Mouse (Mus musculus) MEL (cell line): ENCODE data around the gene Cyth3. TPM values are rescaled to one million over a fixed set of nuclear protein-coding genes. Genes with fewer than 3 reads are reported as not detected.

ENCODE experiments used
- DNase-seq: peaks from one replicate; pipeline ENCODE4 v3.0.0; 2011; ENCODE audit warnings: low read depth, low spot score
- H3K27ac ChIP-seq: 2 replicates; pipeline ENCODE4 v1.5.1; 2012; ENCODE audit warnings: low read depth, mild to moderate bottlenecking, control low read depth, low read length, moderate library complexity; ENCODE audit not compliant: control insufficient read depth
- H3K27me3 ChIP-seq, 2 experiments: fragments of 150-350 bp in 1 of 2; sonication (generic) in 1 of 2; 2 replicates each; pipeline ENCODE4 v1.6.1; 2012; ENCODE audit warnings: low read length in 2 of 2, mild to moderate bottlenecking in 2 of 2, improper control_type of control experiment in 1 of 2, moderate library complexity in 1 of 2; ENCODE audit not compliant: insufficient read depth in 2 of 2, control insufficient read depth in 1 of 2
- H3K36me3 ChIP-seq, 2 experiments: 2 replicates each; pipeline ENCODE4 v1.6.1; 2012 to 2014; ENCODE audit warnings: low read length in 2 of 2, improper control_type of control experiment in 1 of 2, inconsistent platforms in 1 of 2, mild to moderate bottlenecking in 1 of 2; ENCODE audit not compliant: insufficient read depth in 2 of 2, control insufficient read depth in 1 of 2
- H3K4me1 ChIP-seq, 2 experiments: fragments of 150-350 bp in 1 of 2; sonication (generic) in 1 of 2; 2 replicates each; pipeline ENCODE4 v1.6.1; 2012; ENCODE audit warnings: low read length in 2 of 2, improper control_type of control experiment in 1 of 2, mild to moderate bottlenecking in 1 of 2; ENCODE audit not compliant: insufficient read depth in 2 of 2, control insufficient read depth in 1 of 2
- H3K4me3 ChIP-seq, 2 experiments: fragments of 150-350 bp in 1 of 2; sonication (generic) in 1 of 2; 2 replicates each; pipeline ENCODE4 v1.5.1; 2012; ENCODE audit warnings: low read depth in 2 of 2, low read length in 2 of 2, mild to moderate bottlenecking in 2 of 2, moderate library complexity in 2 of 2, control low read depth in 1 of 2, improper control_type of control experiment in 1 of 2; ENCODE audit not compliant: control insufficient read depth in 1 of 2, insufficient read depth in 1 of 2
- H3K79me2 ChIP-seq: 2 replicates; pipeline ENCODE4 v1.6.1; 2012; ENCODE audit warnings: mild to moderate bottlenecking, low read length, moderate library complexity; ENCODE audit not compliant: control insufficient read depth, poor library complexity, insufficient read depth
- H3K9ac ChIP-seq: 2 replicates; pipeline ENCODE4 v1.6.1; 2012; ENCODE audit warnings: low read depth, mild to moderate bottlenecking, control low read depth, low read length, moderate library complexity; ENCODE audit not compliant: control insufficient read depth, poor library complexity, severe bottlenecking
- H3K9me3 ChIP-seq: fragments of 150-350 bp; sonication (generic); replicated peaks from 2 replicates; pipeline ENCODE4 v1.6.1; 2012; ENCODE audit warnings: mild to moderate bottlenecking, low read length, improper control_type of control experiment, moderate library complexity; ENCODE audit not compliant: insufficient read depth
- BHLHE40 ChIP-seq: IDR thresholded peaks from 2 replicates; pipeline ENCODE4 v1.6.1; 2012; ENCODE audit warnings: low read depth, mild to moderate bottlenecking, inconsistent platforms, low read length, improper control_type of control experiment, borderline replicate concordance
- CHD1 ChIP-seq: IDR thresholded peaks from 2 replicates; pipeline ENCODE4 v1.6.1; 2012; ENCODE audit warnings: low read depth, mild to moderate bottlenecking, inconsistent platforms, low read length, improper control_type of control experiment
- CHD2 ChIP-seq: IDR thresholded peaks from 2 replicates; pipeline ENCODE4 v1.6.1; 2011; ENCODE audit warnings: low read length, improper control_type of control experiment
- CTCF ChIP-seq, 3 experiments: IDR thresholded peaks in 2 of 3; conservative IDR thresholded peaks in 1 of 3; 2 replicates each; pipeline ENCODE4 v1.5.1; 2011 to 2012; ENCODE audit warnings: low read length in 3 of 3, low read depth in 2 of 3, mild to moderate bottlenecking in 2 of 3, improper control_type of control experiment in 1 of 3, inconsistent platforms in 1 of 3, mixed read lengths in 1 of 3, moderate library complexity in 1 of 3; ENCODE audit not compliant: control insufficient read depth in 1 of 3, insufficient read depth in 1 of 3, poor library complexity in 1 of 3, severe bottlenecking in 1 of 3
- E2F4 ChIP-seq: IDR thresholded peaks from 2 replicates; pipeline ENCODE4 v1.6.1; 2011; ENCODE audit warnings: low read depth, low read length, improper control_type of control experiment, borderline replicate concordance
- ETS1 ChIP-seq: IDR thresholded peaks from 2 replicates; pipeline ENCODE4 v1.6.1; 2012; ENCODE audit warnings: low read depth, mild to moderate bottlenecking, inconsistent platforms, low read length, improper control_type of control experiment, moderate library complexity
- GATA1 ChIP-seq: IDR thresholded peaks from 2 replicates; pipeline ENCODE4 v1.6.1; 2011; ENCODE audit warnings: low read depth, low read length, improper control_type of control experiment
- HCFC1 ChIP-seq: IDR thresholded peaks from 2 replicates; pipeline ENCODE4 v1.6.1; 2012; ENCODE audit warnings: low read depth, mild to moderate bottlenecking, inconsistent platforms, low read length, improper control_type of control experiment, moderate library complexity
- JUND ChIP-seq: IDR thresholded peaks from 2 replicates; pipeline ENCODE4 v1.6.1; 2011; ENCODE audit warnings: low read depth, mild to moderate bottlenecking, improper control_type of control experiment, low read length
- KAT2A ChIP-seq: conservative IDR thresholded peaks from 2 replicates; pipeline ENCODE4 v1.6.1; 2012; ENCODE audit warnings: low read depth, low read length, improper control_type of control experiment, inconsistent platforms
- MAX ChIP-seq: IDR thresholded peaks from 2 replicates; pipeline ENCODE4 v1.6.1; 2011; ENCODE audit warnings: low read length, improper control_type of control experiment
- MEF2A ChIP-seq: IDR thresholded peaks from 2 replicates; pipeline ENCODE4 v1.6.1; 2014; ENCODE audit warnings: low read depth, mild to moderate bottlenecking, inconsistent platforms, low read length, improper control_type of control experiment; ENCODE audit not compliant: poor library complexity, insufficient replicate concordance, severe bottlenecking; ENCODE audit errors: extremely low read depth
- MXI1 ChIP-seq: IDR thresholded peaks from 2 replicates; pipeline ENCODE4 v1.6.1; 2011; ENCODE audit warnings: mild to moderate bottlenecking, low read depth, low read length, improper control_type of control experiment
- MYB ChIP-seq: IDR thresholded peaks from 2 replicates; pipeline ENCODE4 v1.6.1; 2011; ENCODE audit warnings: mild to moderate bottlenecking, low read depth, low read length, improper control_type of control experiment
- NELFE ChIP-seq: IDR thresholded peaks from 2 replicates; pipeline ENCODE4 v1.6.1; 2011; ENCODE audit warnings: low read depth, low read length, improper control_type of control experiment
- NRF1 ChIP-seq: IDR thresholded peaks from 2 replicates; pipeline ENCODE4 v1.6.1; 2014; ENCODE audit warnings: low read depth, mild to moderate bottlenecking, inconsistent platforms, low read length, improper control_type of control experiment, moderate library complexity; ENCODE audit not compliant: poor library complexity, insufficient read depth, severe bottlenecking
- POLR2A ChIP-seq, 2 experiments: IDR thresholded peaks; 2 replicates each; pipeline ENCODE4 v1.6.1; 2011 to 2012; ENCODE audit warnings: low read length in 2 of 2, mild to moderate bottlenecking in 2 of 2, control low read depth in 1 of 2, improper control_type of control experiment in 1 of 2, low read depth in 1 of 2, moderate library complexity in 1 of 2; ENCODE audit not compliant: control insufficient read depth in 1 of 2, insufficient read depth in 1 of 2, poor library complexity in 1 of 2
- POLR2AphosphoS2 ChIP-seq: IDR thresholded peaks from 2 replicates; pipeline ENCODE4 v1.6.1; 2011; ENCODE audit warnings: low read length, improper control_type of control experiment
- POLR2AphosphoS5 ChIP-seq: IDR thresholded peaks from 2 replicates; pipeline ENCODE4 v1.6.1; 2012; ENCODE audit warnings: low read depth, borderline replicate concordance, mild to moderate bottlenecking, inconsistent platforms, low read length, moderate library complexity, mixed read lengths
- RAD21 ChIP-seq: IDR thresholded peaks from 2 replicates; pipeline ENCODE4 v1.6.1; 2011; ENCODE audit warnings: mild to moderate bottlenecking, low read depth, low read length, improper control_type of control experiment
- SMC3 ChIP-seq: IDR thresholded peaks from 2 replicates; pipeline ENCODE4 v1.6.1; 2011; ENCODE audit warnings: low read depth, low read length, improper control_type of control experiment
- TBP ChIP-seq: IDR thresholded peaks from 2 replicates; pipeline ENCODE4 v1.8.0; 2011; ENCODE audit warnings: low read depth, low read length, improper control_type of control experiment
- ZC3H11A ChIP-seq: IDR thresholded peaks from 2 replicates; pipeline ENCODE4 v1.6.1; 2012; ENCODE audit warnings: low read depth, mild to moderate bottlenecking, inconsistent platforms, low read length, improper control_type of control experiment
- ZKSCAN1 ChIP-seq: IDR thresholded peaks from 2 replicates; pipeline ENCODE4 v1.6.1; 2012; ENCODE audit warnings: low read depth, mild to moderate bottlenecking, inconsistent platforms, low read length, improper control_type of control experiment, moderate library complexity
- ZMIZ1 ChIP-seq: IDR thresholded peaks from 2 replicates; pipeline ENCODE4 v1.6.1; 2012; ENCODE audit warnings: low read depth, mild to moderate bottlenecking, inconsistent platforms, low read length, improper control_type of control experiment, moderate library complexity
- ZNF384 ChIP-seq: IDR thresholded peaks from 2 replicates; pipeline ENCODE4 v1.6.1; 2012; ENCODE audit warnings: low read depth, mild to moderate bottlenecking, inconsistent platforms, low read length, improper control_type of control experiment
- polyA plus RNA-seq, 2 experiments: library from polyadenylated mRNA; stranded (reverse) in 1 of 2; unstranded in 1 of 2; fragments of >175 nt in 1 of 2; fragments of >200 nt in 1 of 2; gene quantifications; 2 replicates each; pipeline versions ENCODE4 v1.2.1 to v1.2.4; 2012; ENCODE audit warnings: low replicate concordance in 2 of 2, low read depth in 1 of 2; ENCODE audit not compliant: insufficient read length in 2 of 2, insufficient read depth in 1 of 2, missing spikeins in 1 of 2
- total RNA-seq: library from RNA; depleted of rRNA; stranded (reverse); fragments of 300-350 nt; gene quantifications from 2 replicates; pipeline ENCODE4 v1.2.3, GENCODE M21; 2012

The Cyth3 gene
- total and polyA plus RNA-seq, 3 experiments, result 41.1 to 44.9 TPM; not detected in 1

DNA sequence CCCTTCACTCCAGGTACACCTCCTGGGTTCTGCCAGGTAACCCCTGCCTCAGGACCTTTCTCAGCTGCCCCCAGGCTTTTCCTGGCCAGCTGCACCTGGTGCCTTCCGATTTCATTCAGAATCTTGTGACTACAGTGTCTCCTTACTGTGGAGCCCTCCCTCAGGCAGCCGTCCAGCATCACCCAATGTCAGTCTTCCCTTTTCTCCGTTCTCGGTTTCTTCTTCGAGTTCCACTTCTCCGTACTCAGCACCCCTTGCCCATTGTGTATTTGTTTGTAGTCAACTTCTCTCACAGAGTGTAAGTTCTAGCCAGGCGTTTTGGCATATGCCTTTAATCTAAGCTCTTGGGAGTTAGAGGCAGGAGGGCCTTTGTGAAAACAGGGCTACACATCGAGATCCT lies 7.4 kb downstream of the Cyth3 start:
- peaks cover 0 to 34% of the 10 kb centered on the region in 2 experiments; a peak in 2 of 4 replicates for H3K36me3 ChIP-seq
- no peak overlapping the region for H3K27ac ChIP-seq
- H3K9ac ChIP-seq, result no peak overlapping the region

GRCm38 (mm10) chr5:143630214-143630613 lies 8.0 kb downstream of the Cyth3 start:
- DNase-seq, result peak; percentile 49
- no peak overlapping the region for H3K27ac ChIP-seq
- H3K36me3 ChIP-seq, result peaks cover 0 to 30% of the 10 kb centered on the region in 2 experiments; a peak in 2 of 4 replicates
- peaks cover 62% of the 10 kb centered on the region for H3K79me2 ChIP-seq
- no peaks in the 10 kb centered on the region for H3K9me3 ChIP-seq
- H3K4me3 ChIP-seq, result no peak overlapping the region
- peaks cover 26 to 41% of the 10 kb centered on the region in 2 experiments for H3K4me1 ChIP-seq
- no peak for TF ChIP-seq CHD2
- no peak for TF ChIP-seq TBP
- no peak for TF ChIP-seq NRF1
- no peak for TF ChIP-seq MEF2A
- TF ChIP-seq MYB, result no peak
- TF ChIP-seq CHD1, result no peak
- no peak for TF ChIP-seq MAX
- no peak for TF ChIP-seq HCFC1
- peak; percentile 58 to 68 (median 58) for TF ChIP-seq CTCF (IDR thresholded peaks at IDR 0.05 in 2 of 3, conservative IDR thresholded peaks at IDR 0.05 in 1 of 3; ENCODE audit: control insufficient read depth in 1 of 3, insufficient read depth in 1 of 3, low read depth in 2 of 3, low read length in 3 of 3, poor library complexity in 1 of 3, severe bottlenecking in 1 of 3)
- TF ChIP-seq ETS1, result no peak
- no peak for TF ChIP-seq ZNF384
- no peak for TF ChIP-seq KAT2A
- no peak for TF ChIP-seq POLR2AphosphoS5
- TF ChIP-seq GATA1, result no peak
- TF ChIP-seq SMC3, result peak; percentile 41
- no peak for TF ChIP-seq MXI1
- TF ChIP-seq ZC3H11A, result no peak
- TF ChIP-seq E2F4, result no peak
- TF ChIP-seq BHLHE40, result no peak
- TF ChIP-seq ZMIZ1, result no peak
- no peak for TF ChIP-seq JUND
- no peak for TF ChIP-seq POLR2AphosphoS2
- TF ChIP-seq RAD21, result peak; percentile 55
- TF ChIP-seq POLR2A (IDR thresholded peaks at IDR 0.05; ENCODE audit: control insufficient read depth in 1 of 2, insufficient read depth in 1 of 2, low read depth in 1 of 2, low read length in 2 of 2, poor library complexity in 1 of 2), result no peak
- TF ChIP-seq NELFE, result no peak
- H3K27me3 ChIP-seq, result no peaks in the 10 kb centered on the region
- no peak overlapping the region for H3K9ac ChIP-seq

More for the DNA sequence above, 7.4 kb downstream of the Cyth3 start:
- no peaks in the 10 kb centered on the region for H3K27me3 ChIP-seq
- H3K9me3 ChIP-seq, result no peaks in the 10 kb centered on the region
- H3K4me1 ChIP-seq, result peaks cover 26 to 39% of the 10 kb centered on the region in 2 experiments
- no peak for TF ChIP-seq MXI1
- TF ChIP-seq E2F4, result no peak
- TF ChIP-seq BHLHE40, result no peak
- no peak for TF ChIP-seq ZKSCAN1
- no peak for TF ChIP-seq TBP
- TF ChIP-seq KAT2A, result no peak
- no peak overlapping the region for H3K4me3 ChIP-seq
- no peak for DNase-seq
- H3K79me2 ChIP-seq, result peaks cover 59% of the 10 kb centered on the region
